Mouse (Mus musculus): ENCODE measurements around the gene Myo1b. TPM values are rescaled to one million over a fixed set of nuclear protein-coding genes. Genes with fewer than 3 reads are reported as not detected.

Gene Myo1b
- polyA plus RNA-seq, 1 experiment from 2014 or later, result 27.4 TPM

DNA sequence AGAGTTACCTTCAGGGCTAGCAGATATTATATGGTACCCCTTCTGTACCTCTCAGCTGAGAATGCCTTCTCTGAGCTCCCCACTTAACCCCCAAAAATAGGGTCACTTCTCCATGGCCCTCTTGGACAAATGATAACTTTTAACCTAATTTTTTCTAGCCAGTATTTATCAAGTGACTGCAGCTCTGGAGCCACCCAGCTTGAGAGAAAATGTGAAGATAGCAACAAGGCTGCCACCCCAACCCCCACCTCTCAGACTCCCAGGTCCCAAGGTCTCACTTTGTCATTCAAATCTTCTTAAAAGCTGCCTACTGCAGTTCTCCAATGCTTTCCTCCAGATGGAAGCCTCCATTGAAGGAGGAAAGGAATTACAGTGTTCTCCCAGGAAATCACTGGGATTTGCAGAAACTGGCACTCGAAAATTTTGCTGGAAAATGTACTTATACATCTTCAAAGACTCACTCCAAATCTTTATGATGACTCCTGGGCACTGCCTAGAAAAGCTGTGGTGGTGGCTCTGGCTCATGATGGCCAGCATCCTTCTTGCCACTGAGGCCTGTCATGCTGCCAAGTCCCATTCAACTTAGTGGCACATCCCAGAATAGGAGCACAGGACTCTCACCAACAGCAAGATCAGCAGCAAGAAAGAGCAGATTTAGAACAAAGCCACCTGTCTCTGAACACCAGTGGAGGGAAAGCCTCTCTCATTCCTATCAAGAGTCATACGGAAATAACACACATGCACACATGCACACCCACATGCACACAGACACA, 70.4 kb downstream of the Myo1b start:
- Histone ChIP-seq H3K27ac (no peak overlapping the region), H3K4me2 (no peak overlapping the region)
- WGBS, result 70% methylated on average over 2 of the region's 2 CpGs

DNA sequence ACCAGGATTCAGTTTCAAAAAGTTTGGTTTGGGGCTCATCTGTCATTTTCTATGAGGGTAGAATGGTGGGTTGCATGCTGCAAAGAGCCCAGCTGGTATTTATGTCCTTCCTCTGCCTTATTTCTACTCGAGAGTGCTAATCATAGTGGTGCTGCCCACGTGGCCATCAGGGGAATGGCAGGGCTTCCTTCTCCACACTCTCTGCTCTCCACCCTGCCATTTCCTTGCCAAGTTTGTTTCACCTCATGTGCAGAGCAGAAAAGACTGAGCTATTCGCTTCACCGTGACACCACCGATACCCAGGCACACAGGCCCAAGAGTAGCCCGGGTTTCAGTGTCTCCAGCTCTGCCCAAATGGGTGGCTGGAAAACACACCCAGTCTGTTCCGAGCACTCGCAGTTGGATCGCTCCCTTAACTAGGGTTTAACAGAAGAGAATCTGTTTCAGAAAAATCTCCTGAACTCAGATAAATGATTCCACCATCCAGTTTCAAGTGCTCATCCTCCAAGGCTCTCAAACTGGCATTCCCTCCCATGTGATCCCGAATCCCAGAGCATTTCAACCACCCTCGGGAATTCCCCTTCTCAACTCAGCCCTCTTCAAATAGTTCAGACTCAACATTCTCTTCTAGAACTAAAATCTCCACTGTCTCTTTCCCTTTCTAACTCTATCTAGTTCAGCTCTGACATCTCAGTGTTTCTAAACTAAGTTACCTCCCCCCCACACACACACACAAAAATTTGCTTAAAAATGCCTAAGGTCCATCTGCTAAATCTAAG, 77.8 kb downstream of the Myo1b start:
- Histone ChIP-seq H3K9me3 (replicated peaks) (no peaks in the 10 kb centered on the region), H3K27ac (peak overlapping the region; percentile 63)

More for the DNA sequence above, 70.4 kb downstream of the Myo1b start:
- Histone ChIP-seq H3K9ac (no peak overlapping the region), H3K36me3 (no peaks in the 10 kb centered on the region), H3K27me3 (no peaks in the 10 kb centered on the region), H3K9me3 (replicated peaks) (no peaks in the 10 kb centered on the region), H3K4me1 (replicated peaks) (peaks cover 9% of the 10 kb centered on the region), H3K4me3 (no peak overlapping the region)
- no peak for ATAC-seq (replicated peaks; ENCODE audit: insufficient number of reproducible peaks, insufficient read depth, low FRiP score, low read depth)

DNA sequence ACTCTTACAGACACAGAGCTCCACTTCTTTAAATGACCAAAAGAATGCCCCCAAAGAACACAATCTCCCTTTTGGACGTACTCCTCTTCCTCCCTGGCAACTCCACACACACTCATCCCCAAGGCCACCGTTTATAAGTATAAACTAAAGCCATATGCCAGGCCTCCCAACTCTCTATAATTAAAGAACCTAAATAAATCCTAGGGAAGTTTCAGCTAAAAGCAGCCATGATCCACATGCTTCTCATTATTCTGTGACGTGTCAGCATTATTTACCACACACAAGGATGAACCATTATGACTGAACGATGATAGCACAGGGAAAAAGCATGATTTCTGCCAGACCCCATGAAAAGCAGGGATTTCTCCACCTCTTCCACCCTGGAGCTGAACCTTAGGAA, 78.6 kb downstream of the Myo1b start:
- H3K36me3 ChIP-seq, result peaks cover 5% of the 10 kb centered on the region; the same call in 1 of the 2 replicates
- no peak for ATAC-seq (replicated peaks; ENCODE audit: insufficient number of reproducible peaks, insufficient read depth, low FRiP score, low read depth)
- H3K4me2 ChIP-seq, result no peak overlapping the region
- peaks cover 30% of the 10 kb centered on the region for H3K4me1 ChIP-seq (replicated peaks)
- no peaks in the 10 kb centered on the region for H3K9me3 ChIP-seq (replicated peaks)
- no peaks in the 10 kb centered on the region for H3K27me3 ChIP-seq
- 69% methylated on average over 4 of the region's 4 CpGs for WGBS
- H3K4me3 ChIP-seq, result no peak overlapping the region
- H3K27ac ChIP-seq, result peak overlapping the region; percentile 63
- H3K9ac ChIP-seq, result no peak overlapping the region

More for the DNA sequence above, 77.8 kb downstream of the Myo1b start:
- peaks cover 30% of the 10 kb centered on the region for H3K4me1 ChIP-seq (replicated peaks)
- peaks cover 5% of the 10 kb centered on the region; the same call in 1 of the 2 replicates for H3K36me3 ChIP-seq
- peak overlapping the region; percentile 13; the same call in 1 of the 2 replicates for H3K4me2 ChIP-seq
- 0 out of 2 replicates have a peak, but pooled peaks have one; percentile 47 for ATAC-seq (replicated peaks; ENCODE audit: insufficient number of reproducible peaks, insufficient read depth, low FRiP score, low read depth)
- H3K27me3 ChIP-seq, result no peaks in the 10 kb centered on the region
- WGBS, result 45% methylated on average over 11 of the region's 11 CpGs
- H3K9ac ChIP-seq, result no peak overlapping the region
- no peak overlapping the region for H3K4me3 ChIP-seq

DNA sequence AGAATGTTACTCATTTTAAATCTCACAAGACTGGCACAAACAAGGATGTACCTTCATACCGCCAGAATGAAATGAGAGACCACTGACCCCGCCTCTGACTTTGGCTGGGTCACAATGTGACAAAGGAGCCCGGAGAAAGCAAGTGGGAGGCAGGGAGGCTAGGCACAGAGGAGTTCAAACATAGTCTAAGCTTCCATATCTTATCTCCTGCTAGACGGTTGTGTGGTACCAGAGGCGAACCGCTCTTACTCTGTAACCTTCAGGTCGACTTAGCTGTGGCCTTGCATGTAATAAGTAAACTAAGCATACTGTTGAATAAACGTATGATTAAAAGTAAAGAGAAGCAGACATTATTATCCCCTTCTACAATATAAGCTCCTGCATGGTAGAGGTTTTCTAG, 80.1 kb downstream of the Myo1b start:
- ATAC-seq (replicated peaks; ENCODE audit: insufficient number of reproducible peaks, insufficient read depth, low FRiP score, low read depth), result no peak
- no peak overlapping the region for H3K27ac ChIP-seq
- H3K4me1 ChIP-seq (replicated peaks), result peaks cover 30% of the 10 kb centered on the region
- H3K4me3 ChIP-seq, result no peak overlapping the region
- no peaks in the 10 kb centered on the region for H3K9me3 ChIP-seq (replicated peaks)
- no peaks in the 10 kb centered on the region for H3K27me3 ChIP-seq
- H3K36me3 ChIP-seq, result peaks cover 5% of the 10 kb centered on the region; the same call in 1 of the 2 replicates
- H3K9ac ChIP-seq, result no peak overlapping the region
- WGBS, result 27% methylated on average over 8 of the region's 8 CpGs
- no peak overlapping the region for H3K4me2 ChIP-seq

DNA sequence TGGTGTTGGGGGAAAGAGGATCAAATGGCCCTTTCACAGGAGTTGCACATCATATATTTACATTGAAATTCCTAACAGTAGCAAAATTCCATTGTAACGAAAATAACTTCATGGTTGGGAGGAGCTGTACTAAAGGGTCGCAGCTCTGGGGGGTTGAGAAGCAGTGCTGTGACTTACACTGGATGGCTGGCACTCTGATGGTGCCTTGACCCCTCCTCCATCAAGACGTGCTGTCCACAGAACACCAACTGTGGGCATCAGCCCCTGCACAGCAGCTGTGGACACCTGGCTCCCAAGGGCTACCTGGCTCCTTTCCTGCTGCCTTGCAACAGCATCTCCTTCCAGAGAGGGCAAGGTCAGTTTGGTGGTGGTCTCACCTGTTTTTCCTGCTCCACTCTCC, 81.8 kb downstream of the Myo1b start:
- H3K4me3 ChIP-seq, result no peak overlapping the region
- no peaks in the 10 kb centered on the region for H3K9me3 ChIP-seq (replicated peaks)
- H3K4me1 ChIP-seq (replicated peaks), result peaks cover 34% of the 10 kb centered on the region
- no peaks in the 10 kb centered on the region for H3K27me3 ChIP-seq
- H3K4me2 ChIP-seq, result no peak overlapping the region
- H3K27ac ChIP-seq, result no peak overlapping the region
- no peak for ATAC-seq (replicated peaks; ENCODE audit: insufficient number of reproducible peaks, insufficient read depth, low FRiP score, low read depth)
- H3K9ac ChIP-seq, result no peak overlapping the region
- H3K36me3 ChIP-seq, result peaks cover 5% of the 10 kb centered on the region; the same call in 1 of the 2 replicates
- WGBS, result 75% methylated on average over 3 of the region's 3 CpGs

DNA sequence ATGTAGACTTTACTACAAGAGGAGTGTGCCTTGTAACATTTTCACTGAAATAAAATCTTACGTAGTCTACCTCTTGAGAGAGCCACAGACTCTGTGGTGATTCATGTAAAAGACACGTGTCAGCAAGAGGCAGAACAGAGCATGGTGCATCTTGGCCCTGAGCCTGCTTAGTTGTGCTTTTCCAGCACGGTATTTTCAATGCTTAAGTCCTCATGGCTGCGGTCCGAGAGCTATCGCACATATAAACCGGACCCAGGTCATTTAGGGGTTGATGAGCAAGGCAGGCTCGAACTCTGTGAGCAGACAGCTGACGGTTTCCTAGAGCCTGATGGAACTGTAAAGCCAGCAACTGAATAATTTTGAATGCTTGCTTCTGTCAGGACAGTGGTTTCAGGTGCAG, 86.5 kb downstream of the Myo1b start:
- no peak overlapping the region for H3K4me2 ChIP-seq
- 69% methylated on average over 9 of the region's 9 CpGs for WGBS

DNA sequence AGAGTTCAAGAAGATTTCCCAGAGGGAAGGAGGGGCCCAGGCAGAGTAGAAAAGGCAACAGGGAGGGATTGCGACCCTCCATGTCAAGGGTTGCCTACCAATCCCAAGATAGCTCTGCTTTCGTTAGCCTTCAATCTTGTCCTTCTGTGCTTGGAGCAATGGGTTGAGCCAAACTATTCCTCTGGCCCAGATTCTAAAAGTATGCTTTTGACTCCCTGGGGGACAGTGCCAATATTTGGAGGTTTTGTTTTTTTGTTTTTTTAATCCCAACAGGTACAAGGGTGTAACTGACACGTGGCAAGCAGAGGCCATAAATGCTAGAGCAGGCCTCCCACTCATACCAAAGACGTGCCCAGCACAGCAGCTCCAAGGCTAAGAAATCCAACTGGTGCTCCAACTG, 93.3 kb downstream of the Myo1b start:
- Histone ChIP-seq H3K27ac (peak overlapping the region; percentile 7; the same call in 1 of the 2 replicates), H3K4me1 (replicated peaks) (no peaks in the 10 kb centered on the region), H3K4me2 (no peak overlapping the region), H3K36me3 (no peaks in the 10 kb centered on the region), H3K9ac (no peak overlapping the region), H3K27me3 (no peaks in the 10 kb centered on the region), H3K9me3 (replicated peaks) (no peaks in the 10 kb centered on the region), H3K4me3 (no peak overlapping the region)
- ATAC-seq (replicated peaks; ENCODE audit: insufficient number of reproducible peaks, insufficient read depth, low FRiP score, low read depth), result no peak
- WGBS, result 81% methylated on average over 4 of the region's 4 CpGs

More for the DNA sequence above, 86.5 kb downstream of the Myo1b start:
- Histone ChIP-seq H3K27me3 (no peaks in the 10 kb centered on the region), H3K36me3 (peaks cover 5% of the 10 kb centered on the region; the same call in 1 of the 2 replicates), H3K4me1 (replicated peaks) (0 out of 2 replicates have a peak, but pooled peaks cover 4% of the 10 kb centered on the region), H3K9ac (no peak overlapping the region), H3K4me3 (no peak overlapping the region), H3K27ac (no peak overlapping the region), H3K9me3 (replicated peaks) (no peaks in the 10 kb centered on the region)
- ATAC-seq (replicated peaks; ENCODE audit: insufficient number of reproducible peaks, insufficient read depth, low FRiP score, low read depth), result no peak

DNA sequence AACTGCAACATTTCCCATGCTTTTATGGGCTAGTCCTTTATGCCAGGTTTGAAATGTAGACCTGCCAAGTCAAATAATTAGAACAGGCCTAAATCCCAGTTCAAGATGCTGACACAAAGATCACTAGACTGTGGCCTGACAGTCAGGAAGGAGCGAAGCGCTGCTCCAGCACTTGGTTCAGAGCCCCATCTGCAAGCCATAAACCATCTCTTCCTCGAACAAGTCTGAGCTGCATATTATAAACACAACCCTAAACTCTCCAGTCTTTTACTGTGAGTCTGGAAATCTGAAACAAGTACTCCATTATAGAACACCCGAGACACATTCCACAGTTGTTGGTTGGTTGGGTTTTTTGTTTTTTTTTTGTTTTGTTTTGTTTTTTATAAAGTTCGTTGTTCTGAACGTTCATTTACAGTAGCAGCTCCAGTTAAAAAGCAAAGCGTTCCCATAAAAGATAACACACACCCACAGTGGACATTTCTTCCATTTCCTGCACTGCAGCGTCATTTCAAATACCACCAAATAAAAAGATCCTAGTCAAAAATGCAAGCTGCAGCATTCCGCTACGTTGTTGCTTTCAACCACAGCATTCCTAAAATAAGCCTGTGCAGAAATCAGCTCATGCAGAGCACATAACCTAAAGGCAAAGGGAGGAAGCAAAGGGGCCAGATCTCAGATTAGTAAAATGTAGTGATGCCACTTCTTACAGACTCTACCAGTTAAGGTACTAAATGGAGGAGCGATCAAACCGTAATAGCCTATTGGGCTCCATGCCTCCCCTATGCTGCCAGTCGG, 94.0 kb downstream of the Myo1b start:
- 73% methylated on average over 13 of the region's 13 CpGs for WGBS
- Histone ChIP-seq H3K9ac (no peak overlapping the region), H3K9me3 (replicated peaks) (no peaks in the 10 kb centered on the region), H3K36me3 (no peaks in the 10 kb centered on the region), H3K27ac (peak overlapping the region; percentile 7; the same call in 1 of the 2 replicates), H3K4me1 (replicated peaks) (no peaks in the 10 kb centered on the region), H3K27me3 (no peaks in the 10 kb centered on the region), H3K4me3 (no peak overlapping the region), H3K4me2 (no peak overlapping the region)
- no peak for ATAC-seq (replicated peaks; ENCODE audit: insufficient number of reproducible peaks, insufficient read depth, low FRiP score, low read depth)

DNA sequence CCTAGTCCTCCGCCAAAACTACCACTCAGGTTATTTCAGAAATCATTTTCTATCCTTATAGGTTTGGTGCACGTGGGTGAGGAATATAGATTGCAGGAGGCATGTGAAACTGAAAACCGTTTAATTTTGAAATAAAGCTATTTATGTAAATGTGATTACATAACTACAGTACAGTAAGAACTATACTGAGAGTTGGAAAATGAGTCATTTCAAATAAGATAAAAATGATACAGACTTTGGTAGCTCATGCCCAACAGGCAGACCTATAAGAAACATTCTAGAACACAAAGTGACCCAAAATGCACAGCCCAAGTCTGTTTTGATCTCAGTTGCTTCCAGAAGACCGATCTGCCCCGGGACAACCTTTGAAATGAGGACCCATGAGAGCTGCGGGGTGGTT, 95.4 kb downstream of the Myo1b start:
- H3K9me3 ChIP-seq (replicated peaks), result no peaks in the 10 kb centered on the region

DNA sequence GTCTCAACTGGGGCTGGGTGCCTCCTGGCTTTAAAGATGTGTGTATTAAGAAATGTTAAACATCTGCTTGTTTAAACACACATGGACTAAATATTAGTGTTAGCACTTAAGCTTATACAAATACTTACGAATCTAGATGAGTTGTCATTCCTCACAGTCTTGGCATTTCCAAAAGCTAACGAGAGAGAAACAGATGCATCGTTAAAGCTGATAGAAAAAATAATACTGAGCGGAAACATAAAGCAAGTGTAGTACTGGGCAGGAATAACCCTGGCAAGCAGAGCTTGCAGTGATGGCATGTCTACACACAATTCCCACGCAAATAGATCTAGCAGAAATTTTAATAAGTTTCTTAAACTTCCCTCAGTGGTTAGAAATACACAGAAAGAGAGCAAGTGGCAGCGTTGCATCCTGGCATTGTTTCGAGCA, 95.8 kb downstream of the Myo1b start:
- Histone ChIP-seq H3K9ac (no peak overlapping the region), H3K4me1 (replicated peaks) (no peaks in the 10 kb centered on the region), H3K9me3 (replicated peaks) (no peaks in the 10 kb centered on the region), H3K4me3 (no peak overlapping the region), H3K36me3 (no peaks in the 10 kb centered on the region), H3K4me2 (no peak overlapping the region), H3K27me3 (no peaks in the 10 kb centered on the region), H3K27ac (no peak overlapping the region)
- 78% methylated on average over 7 of the region's 7 CpGs for WGBS
- ATAC-seq (replicated peaks; ENCODE audit: insufficient number of reproducible peaks, insufficient read depth, low FRiP score, low read depth), result no peak

More for the DNA sequence above, 95.4 kb downstream of the Myo1b start:
- Histone ChIP-seq H3K9ac (no peak overlapping the region), H3K27ac (no peak overlapping the region), H3K27me3 (no peaks in the 10 kb centered on the region), H3K4me3 (no peak overlapping the region), H3K4me2 (no peak overlapping the region), H3K36me3 (no peaks in the 10 kb centered on the region), H3K4me1 (replicated peaks) (no peaks in the 10 kb centered on the region)
- ATAC-seq (replicated peaks; ENCODE audit: insufficient number of reproducible peaks, insufficient read depth, low FRiP score, low read depth), result no peak
- 86% methylated on average over 6 of the region's 6 CpGs for WGBS

DNA sequence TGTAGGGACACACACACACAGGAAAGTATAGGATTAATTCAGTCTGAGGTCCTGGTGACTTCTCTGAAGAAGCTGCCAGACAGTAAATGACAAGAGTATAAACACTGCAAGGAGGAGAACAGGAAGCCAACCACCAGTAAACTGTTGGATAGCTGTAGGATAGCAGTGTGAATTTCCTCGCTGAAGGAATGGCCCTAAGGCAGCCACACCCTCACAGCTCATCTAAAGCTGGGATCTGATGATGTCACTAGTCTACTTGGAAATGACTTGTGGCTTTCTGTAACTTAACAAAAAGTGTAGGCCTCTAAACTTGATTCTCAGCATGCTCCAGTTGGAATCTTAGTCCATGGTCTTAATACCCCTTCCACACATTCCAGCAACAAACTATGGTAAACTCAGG, 100.2 kb downstream of the Myo1b start:
- 69% methylated on average over 1 of the region's 1 CpGs for WGBS
- no peak overlapping the region for H3K9ac ChIP-seq

More for the DNA sequence above, 100.2 kb downstream of the Myo1b start:
- H3K4me3 ChIP-seq, result no peak overlapping the region
- no peak for ATAC-seq (replicated peaks; ENCODE audit: insufficient number of reproducible peaks, insufficient read depth, low FRiP score, low read depth)
- H3K36me3 ChIP-seq, result no peaks in the 10 kb centered on the region
- H3K27me3 ChIP-seq, result no peaks in the 10 kb centered on the region
- no peak overlapping the region for H3K4me2 ChIP-seq
- H3K27ac ChIP-seq, result no peak overlapping the region
- H3K9me3 ChIP-seq (replicated peaks), result no peaks in the 10 kb centered on the region
- H3K4me1 ChIP-seq (replicated peaks), result no peaks in the 10 kb centered on the region
